Mouse (Mus musculus) heart, embryonic 15.5 days (tissue): ENCODE data around the gene Scaf11. TPM values are rescaled to one million over a fixed set of nuclear protein-coding genes. Genes with fewer than 3 reads are reported as not detected.
"Not testable (repeated sequence)": the region's sequence is repeated elsewhere in the genome, so short reads cannot be mapped to it uniquely, and the experiment has no call there.

Source experiments
- ATAC-seq: fragments of 200-750 bp; cut with Nextera tagmentation; replicated peaks from 2 replicates; pipeline ENCODE4 v1.8.0; 2017; ENCODE audit warnings: low read depth, moderate TSS enrichment; ENCODE audit not compliant: insufficient number of reproducible peaks, insufficient read depth, low FRiP score
- H3K27ac ChIP-seq: fragments of 300-500 bp; sonication (generic); 2 replicates; pipeline ENCODE4 v1.5.1; 2015; ENCODE audit warnings: mild to moderate bottlenecking, inconsistent platforms
- H3K27me3 ChIP-seq: fragments of 300-500 bp; sonication (generic); 2 replicates; pipeline ENCODE4 v1.6.1; 2015; ENCODE audit warnings: inconsistent platforms
- H3K36me3 ChIP-seq: fragments of 300-500 bp; sonication (generic); 2 replicates; pipeline ENCODE4 v1.6.1; 2015; ENCODE audit warnings: mild to moderate bottlenecking, inconsistent platforms
- H3K4me1 ChIP-seq: fragments of 300-500 bp; sonication (generic); replicated peaks from 2 replicates; pipeline ENCODE4 v1.6.1; 2015; ENCODE audit warnings: inconsistent platforms
- H3K4me2 ChIP-seq: fragments of 300-500 bp; sonication (generic); 2 replicates; pipeline ENCODE4 v1.6.1; 2015; ENCODE audit warnings: inconsistent platforms, mild to moderate bottlenecking, moderate library complexity
- H3K4me3 ChIP-seq: fragments of 300-500 bp; sonication (generic); 2 replicates; pipeline ENCODE4 v1.5.1; 2015; ENCODE audit warnings: mild to moderate bottlenecking, inconsistent platforms
- H3K9ac ChIP-seq: fragments of 300-500 bp; sonication (generic); 2 replicates; pipeline ENCODE4 v1.6.1; 2015; ENCODE audit warnings: mild to moderate bottlenecking, inconsistent platforms
- H3K9me3 ChIP-seq: fragments of 300-500 bp; sonication (generic); replicated peaks from 2 replicates; pipeline ENCODE4 v1.6.1; 2016; ENCODE audit warnings: inconsistent platforms
- WGBS: fragments of 180-500 bp; shearing (Covaris S2); methylation state at CpG from one replicate; pipeline ENCODE4 v1.1.7; 2015; ENCODE audit warnings: mixed read lengths; 5-methylcytosine and 5-hydroxymethylcytosine counted together
- polyA plus RNA-seq: library from polyadenylated mRNA; unstranded; fragments of >200 nt; fragmentation: Nextera tagmentation; extraction: Ambion mirVana; gene quantifications from 2 replicates; pipeline ENCODE4 v1.2.1, GENCODE M21; 2015

The Scaf11 gene
- polyA plus RNA-seq, 1 experiment from 2014 or later, result 55.1 TPM

GRCm38 (mm10) chr15:96446785-96447184, 13.9 kb downstream of the Scaf11 start:
- Histone ChIP-seq H3K4me2 (no peak overlapping the region), H3K36me3 (peaks cover 31% of the 10 kb centered on the region), H3K4me1 (no peaks in the 10 kb centered on the region), H3K27ac (no peak overlapping the region), H3K27me3 (no peaks in the 10 kb centered on the region), H3K9ac (no peak overlapping the region), H3K9me3 (no peaks in the 10 kb centered on the region), H3K4me3 (no peak overlapping the region)
- WGBS, result 86% methylated on average over 10 of the region's 10 CpGs
- no peak for ATAC-seq

- WGBS, result 83% methylated on average over 6 of the region's 6 CpGs
- peaks cover 27% of the 10 kb centered on the region for H3K36me3 ChIP-seq
- H3K4me3 ChIP-seq, H3K4me2 ChIP-seq, H3K9ac ChIP-seq, H3K27ac ChIP-seq, ATAC-seq, H3K9me3 ChIP-seq, H3K4me1 ChIP-seq, H3K27me3 ChIP-seq: not testable (repeated sequence)
Measured at GRCm38 (mm10) chr15:96441480-96441879, 19.2 kb downstream of the Scaf11 start.

- Histone ChIP-seq H3K9me3 (no peaks in the 10 kb centered on the region), H3K4me3 (no peak overlapping the region), H3K27me3 (no peaks in the 10 kb centered on the region), H3K4me2 (no peak overlapping the region), H3K36me3 (peaks cover 53% of the 10 kb centered on the region), H3K27ac (no peak overlapping the region), H3K9ac (no peak overlapping the region), H3K4me1 (no peaks in the 10 kb centered on the region)
- WGBS, result 95% methylated on average over 1 of the region's 1 CpGs
- no peak for ATAC-seq
Measured at GRCm38 (mm10) chr15:96434202-96434601, 26.4 kb downstream of the Scaf11 start.

GRCm38 (mm10) chr15:96419920-96420319, 40.7 kb downstream of the Scaf11 start:
- H3K36me3 ChIP-seq, result peaks cover 79% of the 10 kb centered on the region
- WGBS, result 93% methylated on average over 8 of the region's 8 CpGs
- no peak overlapping the region for H3K4me2 ChIP-seq
- no peak overlapping the region for H3K27ac ChIP-seq
- H3K27me3 ChIP-seq, result no peaks in the 10 kb centered on the region
- no peak for ATAC-seq
- H3K9ac ChIP-seq, result no peak overlapping the region
- H3K4me1 ChIP-seq, result no peaks in the 10 kb centered on the region
- H3K9me3 ChIP-seq, result no peaks in the 10 kb centered on the region
- H3K4me3 ChIP-seq, result no peak overlapping the region

GRCm38 (mm10) chr15:96418161-96418560, 42.5 kb downstream of the Scaf11 start:
- Histone ChIP-seq H3K4me2 (no peak overlapping the region), H3K36me3 (peaks cover 87% of the 10 kb centered on the region), H3K4me1 (no peaks in the 10 kb centered on the region), H3K4me3 (no peak overlapping the region), H3K9me3 (no peaks in the 10 kb centered on the region), H3K27me3 (no peaks in the 10 kb centered on the region), H3K9ac (no peak overlapping the region), H3K27ac (no peak overlapping the region)
- 92% methylated on average over 12 of the region's 12 CpGs for whole genome bisulfite sequencing
- no peak for ATAC-seq

- Histone ChIP-seq H3K4me2 (no peak overlapping the region), H3K36me3 (peaks cover 47% of the 10 kb centered on the region), H3K4me3 (no peak overlapping the region), H3K4me1 (no peaks in the 10 kb centered on the region), H3K9ac (no peak overlapping the region), H3K9me3 (no peaks in the 10 kb centered on the region), H3K27me3 (no peaks in the 10 kb centered on the region), H3K27ac (no peak overlapping the region)
- no peak for ATAC-seq
- 80% methylated on average over 6 of the region's 6 CpGs for WGBS
Measured at GRCm38 (mm10) chr15:96408717-96409121, 51.9 kb downstream of the Scaf11 start.

GRCm38 (mm10) chr15:96407151-96407550, 53.5 kb downstream of the Scaf11 start:
- H3K9ac ChIP-seq, result no peak overlapping the region
- H3K4me1 ChIP-seq, result no peaks in the 10 kb centered on the region
- H3K36me3 ChIP-seq, result peaks cover 38% of the 10 kb centered on the region
- H3K9me3 ChIP-seq, result no peaks in the 10 kb centered on the region
- no peak for ATAC-seq
- WGBS, result 86% methylated on average over 2 of the region's 2 CpGs
- H3K4me2 ChIP-seq, result no peak overlapping the region
- no peaks in the 10 kb centered on the region for H3K27me3 ChIP-seq
- no peak overlapping the region for H3K27ac ChIP-seq
- no peak overlapping the region for H3K4me3 ChIP-seq

- no peak overlapping the region for H3K4me2 ChIP-seq
- peaks cover 38% of the 10 kb centered on the region for H3K36me3 ChIP-seq
- ATAC-seq, result no peak
- H3K9me3 ChIP-seq, result no peaks in the 10 kb centered on the region
- no peak overlapping the region for H3K9ac ChIP-seq
- H3K27me3 ChIP-seq, result no peaks in the 10 kb centered on the region
- no peak overlapping the region for H3K4me3 ChIP-seq
- no peaks in the 10 kb centered on the region for H3K4me1 ChIP-seq
- H3K27ac ChIP-seq, result no peak overlapping the region
- 77% methylated on average over 4 of the region's 4 CpGs for WGBS
Measured at GRCm38 (mm10) chr15:96406253-96406652, 54.4 kb downstream of the Scaf11 start.

- no peaks in the 10 kb centered on the region for H3K27me3 ChIP-seq
- ATAC-seq, result no peak
- no peak overlapping the region for H3K4me3 ChIP-seq
- H3K4me2 ChIP-seq, result no peak overlapping the region
- H3K36me3 ChIP-seq, result peaks cover 36% of the 10 kb centered on the region
- no peaks in the 10 kb centered on the region for H3K9me3 ChIP-seq
- H3K9ac ChIP-seq, result no peak overlapping the region
- WGBS, result 85% methylated on average over 5 of the region's 5 CpGs
- no peak overlapping the region for H3K27ac ChIP-seq
- no peaks in the 10 kb centered on the region for H3K4me1 ChIP-seq
Measured at GRCm38 (mm10) chr15:96405548-96405947, 55.1 kb downstream of the Scaf11 start.

- Histone ChIP-seq H3K36me3 (peaks cover 58% of the 10 kb centered on the region), H3K9ac (no peak overlapping the region), H3K4me1 (no peaks in the 10 kb centered on the region), H3K4me2 (no peak overlapping the region), H3K9me3 (no peaks in the 10 kb centered on the region), H3K27me3 (no peaks in the 10 kb centered on the region), H3K27ac (no peak overlapping the region), H3K4me3 (no peak overlapping the region)
- ATAC-seq, result no peak
- 90% methylated on average over 10 of the region's 10 CpGs for WGBS
Measured at GRCm38 (mm10) chr15:96398333-96398732, 62.3 kb downstream of the Scaf11 start.

- Histone ChIP-seq H3K27me3 (no peaks in the 10 kb centered on the region), H3K9me3 (no peaks in the 10 kb centered on the region), H3K27ac (no peak overlapping the region), H3K4me2 (no peak overlapping the region), H3K4me1 (no peaks in the 10 kb centered on the region), H3K4me3 (no peak overlapping the region), H3K36me3 (peaks cover 59% of the 10 kb centered on the region), H3K9ac (no peak overlapping the region)
- no peak for ATAC-seq
- WGBS, result 86% methylated on average over 8 of the region's 8 CpGs
Measured at GRCm38 (mm10) chr15:96396641-96397344, 63.9 kb downstream of the Scaf11 start.

- Histone ChIP-seq H3K27me3 (no peaks in the 10 kb centered on the region), H3K4me1 (no peaks in the 10 kb centered on the region), H3K4me2 (no peak overlapping the region), H3K9ac (no peak overlapping the region), H3K27ac (no peak overlapping the region), H3K36me3 (peaks cover 66% of the 10 kb centered on the region), H3K9me3 (no peaks in the 10 kb centered on the region), H3K4me3 (no peak overlapping the region)
- WGBS, result 95% methylated on average over 6 of the region's 6 CpGs
- no peak for ATAC-seq
Measured at GRCm38 (mm10) chr15:96395071-96395470, 65.6 kb downstream of the Scaf11 start.
